Mouse (Mus musculus): Measurements from ENCODE around the gene Zfhx3. TPM values are rescaled to one million over a fixed set of nuclear protein-coding genes. Genes with fewer than 3 reads are reported as not detected.

Zfhx3 gene
- polyA plus RNA-seq, 1 experiment from 2014 or later: 3.3 TPM

- ATAC-seq (replicated peaks; ENCODE audit: extremely low read depth, insufficient read depth, low FRiP score): no peak
- H3K36me3 ChIP-seq (ENCODE audit: control insufficient read depth, insufficient read depth): no peaks in the 10 kb centered on the region
- H3K4me2 ChIP-seq (ENCODE audit: low read depth, low read length): peak overlapping the region; percentile 12; the same call in 1 of the 2 replicates
- peaks cover 22% of the 10 kb centered on the region for H3K4me1 ChIP-seq (ENCODE audit: control insufficient read depth, insufficient read depth, low read length)
- no peaks in the 10 kb centered on the region for H3K9me3 ChIP-seq (replicated peaks; ENCODE audit: control insufficient read depth, low read length)
- H3K4me3 ChIP-seq (ENCODE audit: low read length): peak overlapping the region; percentile 10; the same call in 1 of the 2 replicates
- no peak overlapping the region for H3K9ac ChIP-seq (ENCODE audit: low read length)
- no peak overlapping the region for H3K27ac ChIP-seq (ENCODE audit: low read length)
- peaks cover 59% of the 10 kb centered on the region for H3K27me3 ChIP-seq (ENCODE audit: control insufficient read depth, insufficient read depth, low read length)
- 5% methylated on average over 13 of the region's 13 CpGs for WGBS
These were observed 755.1 kb downstream of the Zfhx3 start for GRCm38 (mm10) chr8:108697589-108697988.

- Histone ChIP-seq H3K4me1 (ENCODE audit: control insufficient read depth, insufficient read depth, low read length) (peaks cover 25% of the 10 kb centered on the region), H3K27ac (ENCODE audit: low read length) (no peak overlapping the region), H3K4me2 (ENCODE audit: low read depth, low read length) (no peak overlapping the region), H3K36me3 (ENCODE audit: control insufficient read depth, insufficient read depth) (no peaks in the 10 kb centered on the region), H3K9me3 (replicated peaks; ENCODE audit: control insufficient read depth, low read length) (no peaks in the 10 kb centered on the region), H3K27me3 (ENCODE audit: control insufficient read depth, insufficient read depth, low read length) (peaks cover 59% of the 10 kb centered on the region), H3K9ac (ENCODE audit: low read length) (no peak overlapping the region), H3K4me3 (ENCODE audit: low read length) (no peak overlapping the region)
- 12% methylated on average over 5 of the region's 5 CpGs for WGBS
- ATAC-seq (replicated peaks; ENCODE audit: extremely low read depth, insufficient read depth, low FRiP score): no peak
These were observed 755.7 kb downstream of the Zfhx3 start for GRCm38 (mm10) chr8:108698101-108698660.

- Histone ChIP-seq H3K27ac (ENCODE audit: low read length) (no peak overlapping the region), H3K9me3 (replicated peaks; ENCODE audit: control insufficient read depth, low read length) (no peaks in the 10 kb centered on the region), H3K4me1 (ENCODE audit: control insufficient read depth, insufficient read depth, low read length) (peaks cover 20% of the 10 kb centered on the region), H3K9ac (ENCODE audit: low read length) (no peak overlapping the region), H3K4me3 (ENCODE audit: low read length) (no peak overlapping the region), H3K27me3 (ENCODE audit: control insufficient read depth, insufficient read depth, low read length) (peaks cover 59% of the 10 kb centered on the region), H3K4me2 (ENCODE audit: low read depth, low read length) (no peak overlapping the region), H3K36me3 (ENCODE audit: control insufficient read depth, insufficient read depth) (no peaks in the 10 kb centered on the region)
- no peak for ATAC-seq (replicated peaks; ENCODE audit: extremely low read depth, insufficient read depth, low FRiP score)
- 19% methylated on average over 3 of the region's 3 CpGs for WGBS
These were observed 756.6 kb downstream of the Zfhx3 start for GRCm38 (mm10) chr8:108699011-108699410.

GRCm38 (mm10) chr8:108699454-108700345 lies 757.3 kb downstream of the Zfhx3 start:
- ATAC-seq (replicated peaks; ENCODE audit: extremely low read depth, insufficient read depth, low FRiP score): no peak
- Histone ChIP-seq H3K27ac (ENCODE audit: low read length) (no peak overlapping the region), H3K27me3 (ENCODE audit: control insufficient read depth, insufficient read depth, low read length) (peaks cover 58% of the 10 kb centered on the region), H3K9ac (ENCODE audit: low read length) (no peak overlapping the region), H3K36me3 (ENCODE audit: control insufficient read depth, insufficient read depth) (no peaks in the 10 kb centered on the region), H3K4me1 (ENCODE audit: control insufficient read depth, insufficient read depth, low read length) (peaks cover 18% of the 10 kb centered on the region), H3K4me3 (ENCODE audit: low read length) (peak overlapping the region; percentile 9; the same call in 1 of the 2 replicates), H3K9me3 (replicated peaks; ENCODE audit: control insufficient read depth, low read length) (no peaks in the 10 kb centered on the region), H3K4me2 (ENCODE audit: low read depth, low read length) (peak overlapping the region; percentile 42; the same call in 1 of the 2 replicates)
- WGBS: 9% methylated on average over 23 of the region's 23 CpGs

- WGBS: 44% methylated on average over 7 of the region's 7 CpGs
- no peak overlapping the region for H3K4me3 ChIP-seq (ENCODE audit: low read length)
- peaks cover 12% of the 10 kb centered on the region for H3K4me1 ChIP-seq (ENCODE audit: control insufficient read depth, insufficient read depth, low read length)
- peaks cover 41% of the 10 kb centered on the region for H3K27me3 ChIP-seq (ENCODE audit: control insufficient read depth, insufficient read depth, low read length)
- H3K36me3 ChIP-seq (ENCODE audit: control insufficient read depth, insufficient read depth): no peaks in the 10 kb centered on the region
- no peak overlapping the region for H3K9ac ChIP-seq (ENCODE audit: low read length)
- no peak for ATAC-seq (replicated peaks; ENCODE audit: extremely low read depth, insufficient read depth, low FRiP score)
- H3K27ac ChIP-seq (ENCODE audit: low read length): no peak overlapping the region
- H3K9me3 ChIP-seq (replicated peaks; ENCODE audit: control insufficient read depth, low read length): no peaks in the 10 kb centered on the region
- no peak overlapping the region for H3K4me2 ChIP-seq (ENCODE audit: low read depth, low read length)
These were observed 759.1 kb downstream of the Zfhx3 start for GRCm38 (mm10) chr8:108701381-108702175.

GRCm38 (mm10) chr8:108702201-108702600 lies 759.8 kb downstream of the Zfhx3 start:
- no peak overlapping the region; the same call in 1 of the 2 replicates for H3K4me2 ChIP-seq (ENCODE audit: low read depth, low read length)
- WGBS: 70% methylated on average over 1 of the region's 1 CpGs
- H3K27ac ChIP-seq (ENCODE audit: low read length): no peak overlapping the region
- H3K36me3 ChIP-seq (ENCODE audit: control insufficient read depth, insufficient read depth): no peaks in the 10 kb centered on the region
- peaks cover 39% of the 10 kb centered on the region for H3K27me3 ChIP-seq (ENCODE audit: control insufficient read depth, insufficient read depth, low read length)
- no peak for ATAC-seq (replicated peaks; ENCODE audit: extremely low read depth, insufficient read depth, low FRiP score)
- peaks cover 14% of the 10 kb centered on the region for H3K4me1 ChIP-seq (ENCODE audit: control insufficient read depth, insufficient read depth, low read length)
- H3K9me3 ChIP-seq (replicated peaks; ENCODE audit: control insufficient read depth, low read length): no peaks in the 10 kb centered on the region
- no peak overlapping the region for H3K4me3 ChIP-seq (ENCODE audit: low read length)
- H3K9ac ChIP-seq (ENCODE audit: low read length): no peak overlapping the region

GRCm38 (mm10) chr8:108705751-108706150 lies 763.3 kb downstream of the Zfhx3 start:
- Histone ChIP-seq H3K9ac (ENCODE audit: low read length) (no peak overlapping the region), H3K4me3 (ENCODE audit: low read length) (no peak overlapping the region), H3K27ac (ENCODE audit: low read length) (no peak overlapping the region), H3K9me3 (replicated peaks; ENCODE audit: control insufficient read depth, low read length) (no peaks in the 10 kb centered on the region), H3K4me2 (ENCODE audit: low read depth, low read length) (peak overlapping the region; percentile 73; the same call in 1 of the 2 replicates), H3K4me1 (ENCODE audit: control insufficient read depth, insufficient read depth, low read length) (peaks cover 34% of the 10 kb centered on the region), H3K36me3 (ENCODE audit: control insufficient read depth, insufficient read depth) (no peaks in the 10 kb centered on the region), H3K27me3 (ENCODE audit: control insufficient read depth, insufficient read depth, low read length) (peaks cover 8% of the 10 kb centered on the region)
- WGBS: 81% methylated on average over 2 of the region's 2 CpGs
- no peak for ATAC-seq (replicated peaks; ENCODE audit: extremely low read depth, insufficient read depth, low FRiP score)

GRCm38 (mm10) chr8:108706491-108706847 lies 764.0 kb downstream of the Zfhx3 start:
- ATAC-seq (replicated peaks; ENCODE audit: extremely low read depth, insufficient read depth, low FRiP score): no peak
- H3K4me1 ChIP-seq (ENCODE audit: control insufficient read depth, insufficient read depth, low read length): peaks cover 37% of the 10 kb centered on the region
- no peak overlapping the region for H3K9ac ChIP-seq (ENCODE audit: low read length)
- H3K27me3 ChIP-seq (ENCODE audit: control insufficient read depth, insufficient read depth, low read length): peaks cover 3% of the 10 kb centered on the region; the same call in 1 of the 2 replicates
- H3K27ac ChIP-seq (ENCODE audit: low read length): no peak overlapping the region
- no peak overlapping the region for H3K4me3 ChIP-seq (ENCODE audit: low read length)
- H3K4me2 ChIP-seq (ENCODE audit: low read depth, low read length): no peak overlapping the region
- H3K36me3 ChIP-seq (ENCODE audit: control insufficient read depth, insufficient read depth): no peaks in the 10 kb centered on the region
- H3K9me3 ChIP-seq (replicated peaks; ENCODE audit: control insufficient read depth, low read length): no peaks in the 10 kb centered on the region
- 63% methylated on average over 3 of the region's 3 CpGs for WGBS

Measured in heart, embryonic 16.5 days (tissue).